Mouse (Mus musculus) right cerebral cortex, adult 18-20 months (tissue): ENCODE data around the gene Pigb.

Experiments
- DNase-seq: peaks from one replicate; pipeline ENCODE4 v3.0.0; 2022; ENCODE audit warnings: mixed read lengths

Gene Pigb

GRCm38 (mm10) chr9:72987703-72988102 lies 52.5 kb downstream of the Pigb start:
- no peak for DNase-seq

- DNase-seq, result peak; percentile 99
These were observed 54.6 kb downstream of the Pigb start, which contains the start of the genes Ccpg1os and Ccpg1 for GRCm38 (mm10) chr9:72985250-72986220. Gene Ccpg1os, minus strand, starts transcription at chr9:72985382. Gene Ccpg1, plus strand, starts transcription at chr9:72985429.

DNA sequence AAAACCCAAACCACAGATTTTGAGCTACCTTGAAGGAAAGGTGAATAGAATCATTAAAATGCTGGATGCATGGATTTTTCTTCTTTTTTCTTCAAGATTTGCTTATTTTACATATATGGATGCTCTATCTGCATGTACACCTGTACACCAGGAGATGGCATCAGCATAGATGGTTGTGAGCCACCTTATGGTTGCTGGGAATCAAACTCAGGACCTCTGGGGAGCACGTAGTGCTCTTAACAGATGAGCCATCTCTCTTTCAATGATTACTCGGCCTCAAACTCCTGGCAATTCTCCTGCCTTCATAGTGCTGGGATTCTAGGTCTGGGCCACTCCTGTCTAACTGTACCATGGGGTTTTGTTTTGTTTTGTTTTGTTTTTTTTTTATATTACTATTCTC lies 57.1 kb downstream of the Pigb start:
- DNase-seq, result no peak

DNA sequence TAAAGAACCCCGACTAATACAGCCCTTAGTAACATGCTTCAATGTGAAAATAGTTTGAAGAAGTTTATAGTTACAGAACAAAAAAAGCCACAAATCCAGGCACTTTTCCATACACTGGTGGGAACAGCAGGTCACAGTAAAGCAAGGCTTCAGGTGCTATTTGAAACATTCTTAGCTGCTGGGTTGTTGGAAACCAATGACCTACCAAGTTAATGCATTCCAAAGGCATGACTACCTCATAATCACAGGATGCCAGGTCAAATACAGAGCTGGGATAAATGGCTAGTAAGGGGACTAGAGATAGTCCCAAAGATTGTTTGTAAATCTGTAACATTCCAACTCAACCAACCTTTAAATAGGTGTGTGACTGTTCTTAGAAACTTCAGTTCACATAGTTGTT lies 64.9 kb downstream of the Pigb start:
- no peak for DNase-seq

DNA sequence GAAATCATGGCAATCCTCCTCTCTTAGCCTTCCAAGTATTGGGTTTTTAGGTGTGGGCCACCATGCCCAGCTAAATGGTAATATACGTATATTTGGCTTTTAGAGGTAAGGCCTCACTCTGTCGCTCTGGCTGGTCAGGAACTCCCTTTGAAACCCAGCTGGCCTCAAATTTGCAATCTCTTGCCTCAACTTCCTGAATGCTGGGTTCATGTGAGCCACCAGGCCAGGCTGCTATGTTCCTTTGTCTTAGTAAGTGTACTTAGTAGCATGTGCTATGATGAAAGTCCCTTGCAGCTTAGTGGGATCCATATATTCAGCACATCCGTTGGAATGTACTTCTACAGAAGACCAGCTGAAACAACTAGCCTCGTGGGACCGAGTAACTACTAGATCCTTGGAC lies 65.4 kb downstream of the Pigb start:
- DNase-seq, result no peak

DNA sequence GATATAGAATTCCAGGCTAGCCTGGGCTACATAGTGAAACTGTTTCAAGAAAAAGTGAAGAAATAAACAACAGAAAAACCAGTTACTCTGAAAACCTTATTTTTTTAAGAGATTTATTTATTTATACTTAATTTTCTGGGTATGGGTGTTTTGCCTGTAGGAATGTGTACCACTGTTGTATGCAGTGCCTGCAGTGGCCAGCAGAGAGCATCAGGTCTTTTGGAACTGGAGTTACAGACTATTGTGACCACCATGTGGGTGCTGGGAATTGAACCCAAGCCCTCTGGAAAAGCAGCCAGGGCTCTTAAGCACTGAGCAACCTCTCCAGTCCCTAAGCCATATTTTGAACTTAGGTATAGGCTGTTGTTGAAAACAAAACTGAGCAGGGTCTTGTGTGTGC lies 67.2 kb downstream of the Pigb start:
- DNase-seq, result no peak

GRCm38 (mm10) chr9:72972435-72972834 lies 67.7 kb downstream of the Pigb start:
- no peak for DNase-seq

DNA sequence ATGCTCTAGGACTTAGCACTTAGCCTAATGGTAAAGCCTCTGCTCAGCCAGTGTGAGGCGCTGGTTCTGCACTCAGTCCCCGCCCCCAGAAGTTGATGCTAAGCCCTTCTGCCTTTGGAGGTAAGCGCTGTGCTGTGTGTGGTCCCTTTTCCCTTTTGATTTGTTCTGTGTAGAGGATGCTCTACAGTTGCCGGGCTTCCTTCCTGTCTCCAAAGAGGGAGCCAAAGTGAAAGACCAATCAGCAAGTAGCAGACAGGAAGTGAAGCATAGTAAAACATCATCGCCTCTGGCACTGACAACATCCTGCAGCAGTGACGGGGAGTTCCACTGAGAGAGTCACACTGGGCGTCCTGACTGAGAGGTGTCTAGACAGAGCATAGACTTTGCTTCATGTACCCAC lies 70.3 kb downstream of the Pigb start:
- no peak for DNase-seq

GRCm38 (mm10) chr9:72968349-72969061 lies 71.7 kb downstream of the Pigb start:
- peak; percentile 72 for DNase-seq

DNA sequence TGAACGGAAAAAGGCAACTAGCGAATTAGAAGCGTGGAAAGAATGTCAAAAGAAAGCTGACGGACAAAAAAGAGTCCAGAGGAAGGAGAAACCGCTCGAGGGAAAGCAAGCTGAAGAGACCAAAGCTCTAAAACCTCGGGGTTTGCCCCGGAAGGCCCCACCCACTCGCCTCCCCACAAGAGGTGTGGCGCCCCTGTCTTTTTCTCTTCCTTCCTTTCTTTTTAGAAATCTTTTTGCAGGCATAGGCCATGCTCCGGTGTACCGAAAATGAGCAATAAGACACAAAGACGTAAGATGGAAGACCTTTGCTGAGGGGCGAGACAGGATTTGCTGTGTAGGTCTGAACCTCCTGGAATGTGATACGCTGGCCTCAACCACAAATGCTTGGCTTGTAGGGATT lies 78.2 kb downstream of the Pigb start:
- no peak for DNase-seq

- DNase-seq, result no peak
These were observed 78.8 kb downstream of the Pigb start for GRCm38 (mm10) chr9:72961346-72961745.

GRCm38 (mm10) chr9:72958521-72959450 lies 81.4 kb downstream of the Pigb start, which contains the start of the genes Dyx1c1 and Gm44503:
Gene Dyx1c1, plus strand, starts transcription at chr9:72958785.
Gene Gm44503, plus strand, starts transcription at chr9:72958852.
- DNase-seq, result peak; percentile 82
